Mouse (Mus musculus) gastrocnemius, adult 8-10 months (tissue): ENCODE measurements around the gene Cga. TPM values are rescaled to one million over a fixed set of nuclear protein-coding genes. Genes with fewer than 3 reads are reported as not detected.

Experiments used
- total RNA-seq, 4 experiments: library from RNA; stranded (reverse); gene quantifications; 2 replicates each; pipeline ENCODE4 v1.2.4; 2022

The Cga gene
- total RNA-seq, 4 experiments from 2014 or later = not detected

Other genes starting within 250 kb of the Cga start
- gene Slc35a1, start 206.3 kb upstream of the Cga start, total RNA-seq = 10 to 100 TPM; 11.5 to 14.0 (median 13.7) TPM
- gene Cfap206, start 163.6 kb upstream of the Cga start, total RNA-seq = not detected
- gene Gm136, start 137.5 kb upstream of the Cga start, total RNA-seq = not detected
- 10 to 100 TPM; 25.1 to 31.3 (median 28.3) TPM for gene Smim8, start 115.4 kb upstream of the Cga start, total RNA-seq
- 1 to 10 TPM; 8.3 to 9.6 (median 9.4) TPM for gene Zfp292, start 10.8 kb upstream of the Cga start, total RNA-seq